Mouse (Mus musculus): ENCODE results near the gene Rbfox1. TPM values are rescaled to one million over a fixed set of nuclear protein-coding genes. Genes with fewer than 3 reads are reported as not detected.

Gene Rbfox1
- total and polyA plus RNA-seq, 3 experiments = not detected

GRCm38 (mm10) chr16:6919681-6920080, 1034.5 kb downstream of the Rbfox1 start:
- H3K4me3 ChIP-seq (ENCODE audit: low read depth, low read length) = no peak overlapping the region
- TF ChIP-seq GATA2 (IDR thresholded peaks at IDR 0.05; ENCODE audit: borderline replicate concordance, low read depth, low read length) (no peak), GATA1 (IDR thresholded peaks at IDR 0.05; ENCODE audit: borderline replicate concordance, low read length) (no peak), POLR2AphosphoS5 (IDR thresholded peaks at IDR 0.05; ENCODE audit: insufficient replicate concordance, low read depth, low read length) (no peak), TAL1 (conservative IDR thresholded peaks at IDR 0.05; ENCODE audit: low read depth, low read length) (no peak), CTCF (IDR thresholded peaks at IDR 0.05; ENCODE audit: low read depth, low read length) (no peak)
- H3K9me3 ChIP-seq (replicated peaks) = peaks cover 2% of the 10 kb centered on the region; the same call in 1 of the 2 replicates

GRCm38 (mm10) chr16:6927661-6928060, 1042.5 kb downstream of the Rbfox1 start:
- Histone ChIP-seq H3K4me3 (ENCODE audit: low read depth, low read length) (no peak overlapping the region), H3K4me1 (ENCODE audit: insufficient read depth, low read depth, low read length) (no peaks in the 10 kb centered on the region), H3K27me3 (ENCODE audit: insufficient read depth, low read length) (no peaks in the 10 kb centered on the region), H3K9me3 (replicated peaks) (peaks cover 6% of the 10 kb centered on the region), H3K36me3 (replicated peaks) (no peaks in the 10 kb centered on the region)
- TF ChIP-seq POLR2AphosphoS5 (IDR thresholded peaks at IDR 0.05; ENCODE audit: insufficient replicate concordance, low read depth, low read length) (no peak), CTCF (IDR thresholded peaks at IDR 0.05; ENCODE audit: low read depth, low read length) (no peak), GATA2 (IDR thresholded peaks at IDR 0.05; ENCODE audit: borderline replicate concordance, low read depth, low read length) (no peak), GATA1 (IDR thresholded peaks at IDR 0.05; ENCODE audit: borderline replicate concordance, low read length) (no peak), TAL1 (conservative IDR thresholded peaks at IDR 0.05; ENCODE audit: low read depth, low read length) (no peak)
- DNase-seq (ENCODE audit: low spot score) = no peak
- ATAC-seq (ENCODE audit: extremely low read depth, insufficient number of reproducible peaks, low FRiP score, poor library complexity, severe bottlenecking) = no peak

More at GRCm38 (mm10) chr16:6919681-6920080, 1034.5 kb downstream of the Rbfox1 start:
- ATAC-seq (ENCODE audit: extremely low read depth, insufficient number of reproducible peaks, low FRiP score, poor library complexity, severe bottlenecking) (no peak), DNase-seq (ENCODE audit: low spot score) (no peak)
- no peaks in the 10 kb centered on the region for H3K27me3 ChIP-seq (ENCODE audit: insufficient read depth, low read length)
- no peaks in the 10 kb centered on the region for H3K4me1 ChIP-seq (ENCODE audit: insufficient read depth, low read depth, low read length)
- H3K36me3 ChIP-seq (replicated peaks) = no peaks in the 10 kb centered on the region

- H3K4me3 ChIP-seq (ENCODE audit: low read depth, low read length) = no peak overlapping the region
- no peaks in the 10 kb centered on the region for H3K4me1 ChIP-seq (ENCODE audit: insufficient read depth, low read depth, low read length)
- no peaks in the 10 kb centered on the region for H3K9me3 ChIP-seq (replicated peaks)
- no peak for TF ChIP-seq GATA1 (IDR thresholded peaks at IDR 0.05; ENCODE audit: borderline replicate concordance, low read length)
- TF ChIP-seq POLR2AphosphoS5 (IDR thresholded peaks at IDR 0.05; ENCODE audit: insufficient replicate concordance, low read depth, low read length) = no peak
- TF ChIP-seq CTCF (IDR thresholded peaks at IDR 0.05; ENCODE audit: low read depth, low read length) = no peak
- H3K27me3 ChIP-seq (ENCODE audit: insufficient read depth, low read length) = no peaks in the 10 kb centered on the region
- H3K36me3 ChIP-seq (replicated peaks) = no peaks in the 10 kb centered on the region
- DNase-seq (ENCODE audit: low spot score) = no peak
- no peak for ATAC-seq (ENCODE audit: extremely low read depth, insufficient number of reproducible peaks, low FRiP score, poor library complexity, severe bottlenecking)
These were observed 1045.6 kb downstream of the Rbfox1 start for GRCm38 (mm10) chr16:6930795-6931194.

GRCm38 (mm10) chr16:6946151-6946550, 1061.0 kb downstream of the Rbfox1 start:
- Histone ChIP-seq H3K27me3 (ENCODE audit: insufficient read depth, low read length) (no peaks in the 10 kb centered on the region), H3K4me1 (ENCODE audit: insufficient read depth, low read depth, low read length) (no peaks in the 10 kb centered on the region), H3K4me3 (ENCODE audit: low read depth, low read length) (no peak overlapping the region), H3K36me3 (replicated peaks) (no peaks in the 10 kb centered on the region), H3K9me3 (replicated peaks) (peaks cover 6% of the 10 kb centered on the region)
- TF ChIP-seq GATA1 (IDR thresholded peaks at IDR 0.05; ENCODE audit: borderline replicate concordance, low read length) (no peak), GATA2 (IDR thresholded peaks at IDR 0.05; ENCODE audit: borderline replicate concordance, low read depth, low read length) (no peak), POLR2AphosphoS5 (IDR thresholded peaks at IDR 0.05; ENCODE audit: insufficient replicate concordance, low read depth, low read length) (no peak), CTCF (IDR thresholded peaks at IDR 0.05; ENCODE audit: low read depth, low read length) (no peak), TAL1 (conservative IDR thresholded peaks at IDR 0.05; ENCODE audit: low read depth, low read length) (no peak)
- DNase-seq (ENCODE audit: low spot score) (no peak), ATAC-seq (ENCODE audit: extremely low read depth, insufficient number of reproducible peaks, low FRiP score, poor library complexity, severe bottlenecking) (no peak)

GRCm38 (mm10) chr16:6949666-6950065, 1064.5 kb downstream of the Rbfox1 start:
- Histone ChIP-seq H3K4me1 (ENCODE audit: insufficient read depth, low read depth, low read length) (no peaks in the 10 kb centered on the region), H3K9me3 (replicated peaks) (peaks cover 6% of the 10 kb centered on the region), H3K27me3 (ENCODE audit: insufficient read depth, low read length) (no peaks in the 10 kb centered on the region), H3K36me3 (replicated peaks) (no peaks in the 10 kb centered on the region), H3K4me3 (ENCODE audit: low read depth, low read length) (no peak overlapping the region)
- no peak for TF ChIP-seq GATA2 (IDR thresholded peaks at IDR 0.05; ENCODE audit: borderline replicate concordance, low read depth, low read length)
- TF ChIP-seq GATA1 (IDR thresholded peaks at IDR 0.05; ENCODE audit: borderline replicate concordance, low read length) = no peak
- no peak for TF ChIP-seq CTCF (IDR thresholded peaks at IDR 0.05; ENCODE audit: low read depth, low read length)
- no peak for TF ChIP-seq TAL1 (conservative IDR thresholded peaks at IDR 0.05; ENCODE audit: low read depth, low read length)
- no peak for TF ChIP-seq POLR2AphosphoS5 (IDR thresholded peaks at IDR 0.05; ENCODE audit: insufficient replicate concordance, low read depth, low read length)
- no peak for DNase-seq (ENCODE audit: low spot score)
- ATAC-seq (ENCODE audit: extremely low read depth, insufficient number of reproducible peaks, low FRiP score, poor library complexity, severe bottlenecking) = no peak

- TF ChIP-seq GATA1 (IDR thresholded peaks at IDR 0.05; ENCODE audit: borderline replicate concordance, low read length) = no peak
- no peak for TF ChIP-seq POLR2AphosphoS5 (IDR thresholded peaks at IDR 0.05; ENCODE audit: insufficient replicate concordance, low read depth, low read length)
- no peak for TF ChIP-seq CTCF (IDR thresholded peaks at IDR 0.05; ENCODE audit: low read depth, low read length)
- no peak for TF ChIP-seq TAL1 (conservative IDR thresholded peaks at IDR 0.05; ENCODE audit: low read depth, low read length)
- no peak for TF ChIP-seq GATA2 (IDR thresholded peaks at IDR 0.05; ENCODE audit: borderline replicate concordance, low read depth, low read length)
- ATAC-seq (ENCODE audit: extremely low read depth, insufficient number of reproducible peaks, low FRiP score, poor library complexity, severe bottlenecking) (no peak), DNase-seq (ENCODE audit: low spot score) (no peak)
- no peak overlapping the region for H3K4me3 ChIP-seq (ENCODE audit: low read depth, low read length)
- no peaks in the 10 kb centered on the region for H3K27me3 ChIP-seq (ENCODE audit: insufficient read depth, low read length)
- no peaks in the 10 kb centered on the region for H3K36me3 ChIP-seq (replicated peaks)
- H3K9me3 ChIP-seq (replicated peaks) = 0 out of 2 replicates have a peak, but pooled peaks cover 8% of the 10 kb centered on the region
- H3K4me1 ChIP-seq (ENCODE audit: insufficient read depth, low read depth, low read length) = no peaks in the 10 kb centered on the region
These were observed 1070.0 kb downstream of the Rbfox1 start for GRCm38 (mm10) chr16:6955102-6955675.
